ENCODE assay signal across 20 mouse cellular contexts in the genomic region with DNA sequence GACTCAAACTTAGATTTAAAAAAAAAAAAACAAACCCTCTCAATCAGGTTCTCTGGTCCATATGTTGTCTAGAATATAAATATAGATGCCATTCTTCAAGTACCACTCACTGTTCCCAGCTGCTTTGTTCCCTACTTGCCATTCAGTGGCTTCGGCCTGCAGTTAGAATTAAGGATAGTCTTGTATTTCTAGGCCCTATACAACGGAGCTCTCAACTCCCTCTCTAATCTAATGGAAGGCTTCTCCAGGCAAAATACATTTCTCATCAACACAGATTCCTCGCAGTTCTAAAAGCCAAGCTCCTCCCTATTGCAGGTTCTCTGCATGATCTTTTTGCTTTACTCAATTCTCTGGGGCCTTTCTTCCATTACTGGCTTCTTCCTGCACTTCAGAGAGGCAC. TPM values are rescaled to one million over a fixed set of nuclear protein-coding genes. Genes with fewer than 3 reads are reported as not detected.
DNase-seq lines count a peak whose midpoint lies in the region; ATAC-seq lines count a peak whose summit lies in the region.
"Had no signal": no experiment of that assay in that cellular context is flagged by ENCODE, and none has a peak within 500 bp of the region (broad histone marks: within the 10 kb centered on the region; RNA-seq: fewer than 3 reads in every experiment).

No protein-coding gene starts in this region.

- H3K27ac ChIP-seq in hindbrain, embryonic 10.5 days: 0 out of 2 replicates have a peak overlapping the region, but pooled peaks have one; percentile 84
- no peak overlapping the region for H3K27ac ChIP-seq in hindbrain, embryonic 16.5 days (ENCODE audit: low read depth, low read length)
- no peak overlapping the region for H3K27ac ChIP-seq in limb, embryonic 13.5 days
- peak overlapping the region; percentile 60; the same call in 1 of the 2 replicates for H3K27ac ChIP-seq in neural tube, embryonic 15.5 days (replicated peaks)
- H3K27ac ChIP-seq: embryonic facial prominence, embryonic 13.5 days had no signal

- H3K9ac ChIP-seq in hindbrain, embryonic 16.5 days (ENCODE audit: low read depth, low read length): no peak overlapping the region
- H3K9ac ChIP-seq in limb, embryonic 13.5 days: no peak overlapping the region
- H3K9ac ChIP-seq in neural tube, embryonic 15.5 days (replicated peaks): no peak overlapping the region

- H3K36me3 ChIP-seq in hindbrain, embryonic 10.5 days: no peaks in the 10 kb centered on the region
- H3K36me3 ChIP-seq in hindbrain, embryonic 16.5 days (ENCODE audit: control insufficient read depth, insufficient read depth, low read length): no peaks in the 10 kb centered on the region
- H3K36me3 ChIP-seq in megakaryocyte, embryonic 14.5 days (replicated peaks; ENCODE audit: low read length): peaks cover 10% of the 10 kb centered on the region
- no peaks in the 10 kb centered on the region for H3K36me3 ChIP-seq in limb, embryonic 13.5 days
- H3K36me3 ChIP-seq in neural tube, embryonic 15.5 days: no peaks in the 10 kb centered on the region
- H3K36me3 ChIP-seq: embryonic facial prominence, embryonic 13.5 days; forebrain, embryonic 10.5 days; heart, embryonic 10.5 days; lung, embryonic 15.5 days; midbrain, embryonic 15.5 days had no signal

- peaks cover 20% of the 10 kb centered on the region for H3K4me1 ChIP-seq in hindbrain, embryonic 10.5 days (replicated peaks)
- peaks cover 7% of the 10 kb centered on the region; the same call in 1 of the 2 replicates for H3K4me1 ChIP-seq in hindbrain, embryonic 16.5 days (ENCODE audit: control insufficient read depth, insufficient read depth, low read depth, low read length)
- peaks cover 70% of the 10 kb centered on the region for H3K4me1 ChIP-seq in megakaryocyte, embryonic 14.5 days
- peaks cover 22% of the 10 kb centered on the region for H3K4me1 ChIP-seq in limb, embryonic 13.5 days
- H3K4me1 ChIP-seq in neural tube, embryonic 15.5 days: peaks cover 20% of the 10 kb centered on the region

- ATAC-seq in hindbrain, embryonic 16.5 days: no peak
- no peak for ATAC-seq in megakaryocyte, adult 5-6 weeks (ENCODE audit: poor library complexity, severe bottlenecking)
- ATAC-seq in limb, embryonic 13.5 days (ENCODE audit: low FRiP score, low read depth): no peak
- no peak for ATAC-seq in neural tube, embryonic 15.5 days (ENCODE audit: low FRiP score)
- ATAC-seq: intestine, embryonic 16.5 days had no signal

- no peaks in the 10 kb centered on the region for H3K27me3 ChIP-seq in hindbrain, embryonic 10.5 days (ENCODE audit: insufficient read depth, poor library complexity, severe bottlenecking)
- no peaks in the 10 kb centered on the region for H3K27me3 ChIP-seq in hindbrain, embryonic 16.5 days (replicated peaks; ENCODE audit: control insufficient read depth, insufficient read depth, low read length)
- H3K27me3 ChIP-seq in megakaryocyte, embryonic 14.5 days (replicated peaks): no peaks in the 10 kb centered on the region
- H3K27me3 ChIP-seq in limb, embryonic 13.5 days: no peaks in the 10 kb centered on the region
- H3K27me3 ChIP-seq in neural tube, embryonic 15.5 days (replicated peaks): no peaks in the 10 kb centered on the region
- H3K27me3 ChIP-seq: embryonic facial prominence, embryonic 13.5 days; lung, embryonic 15.5 days; midbrain, embryonic 15.5 days had no signal

- no peak for DNase-seq in hindbrain, embryonic 10.5 days (ENCODE audit: low spot score)
- no peak for DNase-seq in retina, embryonic 14.5 days (ENCODE audit: low spot score)
- DNase-seq: adrenal gland, postnatal 25 days; B cell, adult 2 months; cerebellum, adult 2 months; gastrocnemius, postnatal 14 days; heart, postnatal 10 days; left cerebral cortex, postnatal 4 days; thymus, postnatal 4 days had no signal

- no peaks in the 10 kb centered on the region for H3K9me3 ChIP-seq in hindbrain, embryonic 10.5 days
- no peaks in the 10 kb centered on the region for H3K9me3 ChIP-seq in hindbrain, embryonic 16.5 days (ENCODE audit: control insufficient read depth, low read length)
- no peaks in the 10 kb centered on the region for H3K9me3 ChIP-seq in megakaryocyte, embryonic 14.5 days
- no peaks in the 10 kb centered on the region for H3K9me3 ChIP-seq in limb, embryonic 13.5 days
- H3K9me3 ChIP-seq in neural tube, embryonic 15.5 days (replicated peaks): no peaks in the 10 kb centered on the region
- H3K9me3 ChIP-seq: embryonic facial prominence, embryonic 13.5 days; forebrain, embryonic 10.5 days; heart, embryonic 10.5 days; lung, embryonic 15.5 days; midbrain, embryonic 15.5 days had no signal

- H3K4me3 ChIP-seq in hindbrain, embryonic 10.5 days: no peak overlapping the region
- H3K4me3 ChIP-seq in hindbrain, embryonic 16.5 days (ENCODE audit: low read length): no peak overlapping the region
- H3K4me3 ChIP-seq in megakaryocyte, embryonic 14.5 days (replicated peaks): peak overlapping the region; percentile 97
- H3K4me3 ChIP-seq in limb, embryonic 13.5 days: 0 out of 2 replicates have a peak overlapping the region, but pooled peaks have one; percentile 86
- no peak overlapping the region for H3K4me3 ChIP-seq in neural tube, embryonic 15.5 days (replicated peaks)

- H3K4me2 ChIP-seq in hindbrain, embryonic 16.5 days (ENCODE audit: low read length): no peak overlapping the region
- no peak overlapping the region for H3K4me2 ChIP-seq in limb, embryonic 13.5 days (replicated peaks)
- H3K4me2 ChIP-seq in neural tube, embryonic 15.5 days: no peak overlapping the region

- 77% methylated on average over 3 of the region's 3 CpGs for WGBS in hindbrain, embryonic 10.5 days
- 57% methylated on average over 3 of the region's 3 CpGs for WGBS in hindbrain, embryonic 16.5 days
- 74% methylated on average over 3 of the region's 3 CpGs for WGBS in limb, embryonic 13.5 days
- 77% methylated on average over 3 of the region's 3 CpGs for WGBS in neural tube, embryonic 15.5 days

RNA-seq across cellular contexts. Expression of gene Dennd4a, which starts 1.3 kb away (rescaled TPM):
- 8.0 and 8.8 TPM in 2 replicates for polyA plus RNA-seq in hindbrain, embryonic 10.5 days (2016; fragmentation: Nextera tagmentation; extraction: Ambion mirVana)
- 9.2 and 9.3 TPM in 2 replicates for polyA plus RNA-seq in hindbrain, embryonic 16.5 days (2015; fragmentation: Nextera tagmentation; extraction: Ambion mirVana)
- 2.2 and 3.2 TPM in 2 replicates for polyA plus RNA-seq in megakaryocyte, embryonic 14.5 days (2012; ENCODE audit: insufficient read depth, low replicate concordance)
- total RNA-seq in megakaryocyte, adult 5-6 weeks (2015): 48.2 and 50.2 TPM in 2 replicates
- total RNA-seq in megakaryocyte, adult 5-6 weeks (2017): 33.3 and 47.0 TPM in 2 replicates
- 7.5 and 9.8 TPM in 2 replicates for polyA plus RNA-seq in limb, embryonic 13.5 days (2015; fragmentation: Nextera tagmentation; extraction: Ambion mirVana)
- 9.0 and 10.2 TPM in 2 replicates for polyA plus RNA-seq in neural tube, embryonic 15.5 days (2015; fragmentation: Nextera tagmentation; extraction: Ambion mirVana)

Comparison
In these comparisons a context has a peak if more than half of its experiments do, and no peak if none do; other contexts are left out.
1. H3K27ac ChIP-seq: peak in hindbrain, embryonic 10.5 days (single experiment) and neural tube, embryonic 15.5 days (single experiment); none in hindbrain, embryonic 16.5 days (single experiment) and limb, embryonic 13.5 days (single experiment).
2. H3K4me3 ChIP-seq: peak in megakaryocyte, embryonic 14.5 days (single experiment) and limb, embryonic 13.5 days (single experiment); none in hindbrain, embryonic 10.5 days (single experiment), hindbrain, embryonic 16.5 days (single experiment) and neural tube, embryonic 15.5 days (single experiment).